Mouse (Mus musculus) MEL (cell line): ENCODE data around the gene Gm21969. TPM values are rescaled to one million over a fixed set of nuclear protein-coding genes. Genes with fewer than 3 reads are reported as not detected.

Experiments used
- DNase-seq: peaks from one replicate; pipeline ENCODE4 v3.0.0; 2011; ENCODE audit warnings: low read depth, low spot score
- H3K27ac ChIP-seq: 2 replicates; pipeline ENCODE4 v1.5.1; 2012; ENCODE audit warnings: low read depth, mild to moderate bottlenecking, control low read depth, low read length, moderate library complexity; ENCODE audit not compliant: control insufficient read depth
- H3K27me3 ChIP-seq, 2 experiments: fragments of 150-350 bp in 1 of 2; sonication (generic) in 1 of 2; 2 replicates each; pipeline ENCODE4 v1.6.1; 2012; ENCODE audit warnings: low read length in 2 of 2, mild to moderate bottlenecking in 2 of 2, improper control_type of control experiment in 1 of 2, moderate library complexity in 1 of 2; ENCODE audit not compliant: insufficient read depth in 2 of 2, control insufficient read depth in 1 of 2
- H3K36me3 ChIP-seq, 2 experiments: 2 replicates each; pipeline ENCODE4 v1.6.1; 2012 to 2014; ENCODE audit warnings: low read length in 2 of 2, improper control_type of control experiment in 1 of 2, inconsistent platforms in 1 of 2, mild to moderate bottlenecking in 1 of 2; ENCODE audit not compliant: insufficient read depth in 2 of 2, control insufficient read depth in 1 of 2
- H3K4me1 ChIP-seq, 2 experiments: fragments of 150-350 bp in 1 of 2; sonication (generic) in 1 of 2; 2 replicates each; pipeline ENCODE4 v1.6.1; 2012; ENCODE audit warnings: low read length in 2 of 2, improper control_type of control experiment in 1 of 2, mild to moderate bottlenecking in 1 of 2; ENCODE audit not compliant: insufficient read depth in 2 of 2, control insufficient read depth in 1 of 2
- H3K4me3 ChIP-seq, 2 experiments: fragments of 150-350 bp in 1 of 2; sonication (generic) in 1 of 2; 2 replicates each; pipeline ENCODE4 v1.5.1; 2012; ENCODE audit warnings: low read depth in 2 of 2, low read length in 2 of 2, mild to moderate bottlenecking in 2 of 2, moderate library complexity in 2 of 2, control low read depth in 1 of 2, improper control_type of control experiment in 1 of 2; ENCODE audit not compliant: control insufficient read depth in 1 of 2, insufficient read depth in 1 of 2
- H3K79me2 ChIP-seq: 2 replicates; pipeline ENCODE4 v1.6.1; 2012; ENCODE audit warnings: mild to moderate bottlenecking, low read length, moderate library complexity; ENCODE audit not compliant: control insufficient read depth, poor library complexity, insufficient read depth
- H3K9ac ChIP-seq: 2 replicates; pipeline ENCODE4 v1.6.1; 2012; ENCODE audit warnings: low read depth, mild to moderate bottlenecking, control low read depth, low read length, moderate library complexity; ENCODE audit not compliant: control insufficient read depth, poor library complexity, severe bottlenecking
- H3K9me3 ChIP-seq: fragments of 150-350 bp; sonication (generic); replicated peaks from 2 replicates; pipeline ENCODE4 v1.6.1; 2012; ENCODE audit warnings: mild to moderate bottlenecking, low read length, improper control_type of control experiment, moderate library complexity; ENCODE audit not compliant: insufficient read depth
- CHD1 ChIP-seq: IDR thresholded peaks from 2 replicates; pipeline ENCODE4 v1.6.1; 2012; ENCODE audit warnings: low read depth, mild to moderate bottlenecking, inconsistent platforms, low read length, improper control_type of control experiment
- GABPA ChIP-seq: IDR thresholded peaks from 2 replicates; pipeline ENCODE4 v1.6.1; 2012; ENCODE audit warnings: low read depth, mild to moderate bottlenecking, inconsistent platforms, low read length, improper control_type of control experiment, moderate library complexity
- JUND ChIP-seq: IDR thresholded peaks from 2 replicates; pipeline ENCODE4 v1.6.1; 2011; ENCODE audit warnings: low read depth, mild to moderate bottlenecking, improper control_type of control experiment, low read length
- MAX ChIP-seq: IDR thresholded peaks from 2 replicates; pipeline ENCODE4 v1.6.1; 2011; ENCODE audit warnings: low read length, improper control_type of control experiment
- MEF2A ChIP-seq: IDR thresholded peaks from 2 replicates; pipeline ENCODE4 v1.6.1; 2014; ENCODE audit warnings: low read depth, mild to moderate bottlenecking, inconsistent platforms, low read length, improper control_type of control experiment; ENCODE audit not compliant: poor library complexity, insufficient replicate concordance, severe bottlenecking; ENCODE audit errors: extremely low read depth
- MXI1 ChIP-seq: IDR thresholded peaks from 2 replicates; pipeline ENCODE4 v1.6.1; 2011; ENCODE audit warnings: mild to moderate bottlenecking, low read depth, low read length, improper control_type of control experiment
- POLR2A ChIP-seq, 2 experiments: IDR thresholded peaks; 2 replicates each; pipeline ENCODE4 v1.6.1; 2011 to 2012; ENCODE audit warnings: low read length in 2 of 2, mild to moderate bottlenecking in 2 of 2, control low read depth in 1 of 2, improper control_type of control experiment in 1 of 2, low read depth in 1 of 2, moderate library complexity in 1 of 2; ENCODE audit not compliant: control insufficient read depth in 1 of 2, insufficient read depth in 1 of 2, poor library complexity in 1 of 2
- POLR2AphosphoS2 ChIP-seq: IDR thresholded peaks from 2 replicates; pipeline ENCODE4 v1.6.1; 2011; ENCODE audit warnings: low read length, improper control_type of control experiment
- RAD21 ChIP-seq: IDR thresholded peaks from 2 replicates; pipeline ENCODE4 v1.6.1; 2011; ENCODE audit warnings: mild to moderate bottlenecking, low read depth, low read length, improper control_type of control experiment
- TCF12 ChIP-seq: IDR thresholded peaks from 2 replicates; pipeline ENCODE4 v1.6.1; 2014; ENCODE audit warnings: low read depth, mild to moderate bottlenecking, inconsistent platforms, low read length, improper control_type of control experiment, moderate library complexity
- UBTF ChIP-seq: IDR thresholded peaks from 2 replicates; pipeline ENCODE4 v1.6.1; 2012; ENCODE audit warnings: low read depth, mild to moderate bottlenecking, inconsistent platforms, low read length, improper control_type of control experiment, moderate library complexity, borderline replicate concordance; ENCODE audit not compliant: insufficient read depth
- USF2 ChIP-seq, 2 experiments: IDR thresholded peaks; 2 replicates each; pipeline ENCODE4 v1.6.1; 2011 to 2012; ENCODE audit warnings: improper control_type of control experiment in 2 of 2, low read length in 2 of 2, borderline replicate concordance in 1 of 2, inconsistent platforms in 1 of 2, low read depth in 1 of 2, mild to moderate bottlenecking in 1 of 2; ENCODE audit not compliant: insufficient read depth in 1 of 2
- ZC3H11A ChIP-seq: IDR thresholded peaks from 2 replicates; pipeline ENCODE4 v1.6.1; 2012; ENCODE audit warnings: low read depth, mild to moderate bottlenecking, inconsistent platforms, low read length, improper control_type of control experiment
- ZKSCAN1 ChIP-seq: IDR thresholded peaks from 2 replicates; pipeline ENCODE4 v1.6.1; 2012; ENCODE audit warnings: low read depth, mild to moderate bottlenecking, inconsistent platforms, low read length, improper control_type of control experiment, moderate library complexity
- ZNF384 ChIP-seq: IDR thresholded peaks from 2 replicates; pipeline ENCODE4 v1.6.1; 2012; ENCODE audit warnings: low read depth, mild to moderate bottlenecking, inconsistent platforms, low read length, improper control_type of control experiment
- polyA plus RNA-seq, 2 experiments: library from polyadenylated mRNA; stranded (reverse) in 1 of 2; unstranded in 1 of 2; fragments of >175 nt in 1 of 2; fragments of >200 nt in 1 of 2; gene quantifications; 2 replicates each; pipeline versions ENCODE4 v1.2.1 to v1.2.4; 2012; ENCODE audit warnings: low replicate concordance in 2 of 2, low read depth in 1 of 2; ENCODE audit not compliant: insufficient read length in 2 of 2, insufficient read depth in 1 of 2, missing spikeins in 1 of 2
- total RNA-seq: library from RNA; depleted of rRNA; stranded (reverse); fragments of 300-350 nt; gene quantifications from 2 replicates; pipeline ENCODE4 v1.2.3, GENCODE M21; 2012

Gm21969 gene
- total and polyA plus RNA-seq, 3 experiments, result 0.03 TPM; not detected in 2

DNA sequence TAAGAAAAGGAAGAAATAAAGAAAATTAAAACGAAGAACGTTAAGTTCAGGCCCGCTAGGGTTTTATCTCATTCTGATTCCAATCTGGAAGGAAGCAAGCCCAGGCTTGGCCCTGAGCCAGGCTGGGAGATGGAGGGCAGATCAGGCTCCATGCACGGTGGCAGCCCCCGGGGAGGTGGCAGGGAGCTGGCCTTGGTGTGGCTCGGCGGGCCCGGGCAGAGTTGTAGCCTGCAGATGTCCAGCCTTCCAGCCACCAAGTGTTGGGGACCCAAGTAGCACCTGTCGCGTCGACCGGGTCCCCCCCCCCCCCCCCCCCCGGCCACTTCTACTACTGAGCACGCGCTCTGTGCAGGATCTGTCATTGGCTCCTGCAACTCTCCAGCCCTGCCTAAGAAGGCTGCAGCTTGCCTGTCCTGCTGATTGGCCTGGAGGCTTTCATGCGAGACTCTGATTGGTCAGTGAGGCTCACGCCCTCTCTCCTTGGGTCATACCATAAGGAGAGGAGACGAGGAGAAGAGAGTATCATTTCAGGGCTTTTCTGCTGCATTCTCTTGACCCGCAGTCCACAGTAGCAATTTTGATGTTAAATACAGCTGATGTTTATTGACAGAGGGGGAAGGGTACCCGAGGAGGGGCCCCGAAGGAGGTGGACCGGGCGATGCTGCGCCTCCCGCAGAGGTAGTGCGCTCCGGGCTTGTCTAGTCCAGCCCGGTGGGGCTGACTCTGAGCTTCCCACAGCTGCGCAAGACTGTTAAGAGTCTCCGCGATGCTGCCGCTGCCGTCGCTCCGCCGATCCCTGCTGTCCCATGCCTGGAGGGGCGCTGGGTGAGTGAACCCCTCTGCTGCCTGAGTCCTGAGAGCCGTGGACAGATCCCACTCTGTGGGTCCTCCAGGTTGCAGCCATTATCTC lies 19.6 kb downstream of the Gm21969 start, which contains the start of gene Aldh4a1 (continued):
- TF ChIP-seq MXI1 (peak; percentile 47), ZKSCAN1 (no peak), JUND (no peak), POLR2AphosphoS2 (peak; percentile 64; the same call in 1 of the 2 replicates), TCF12 (peak; percentile 65)

DNA sequence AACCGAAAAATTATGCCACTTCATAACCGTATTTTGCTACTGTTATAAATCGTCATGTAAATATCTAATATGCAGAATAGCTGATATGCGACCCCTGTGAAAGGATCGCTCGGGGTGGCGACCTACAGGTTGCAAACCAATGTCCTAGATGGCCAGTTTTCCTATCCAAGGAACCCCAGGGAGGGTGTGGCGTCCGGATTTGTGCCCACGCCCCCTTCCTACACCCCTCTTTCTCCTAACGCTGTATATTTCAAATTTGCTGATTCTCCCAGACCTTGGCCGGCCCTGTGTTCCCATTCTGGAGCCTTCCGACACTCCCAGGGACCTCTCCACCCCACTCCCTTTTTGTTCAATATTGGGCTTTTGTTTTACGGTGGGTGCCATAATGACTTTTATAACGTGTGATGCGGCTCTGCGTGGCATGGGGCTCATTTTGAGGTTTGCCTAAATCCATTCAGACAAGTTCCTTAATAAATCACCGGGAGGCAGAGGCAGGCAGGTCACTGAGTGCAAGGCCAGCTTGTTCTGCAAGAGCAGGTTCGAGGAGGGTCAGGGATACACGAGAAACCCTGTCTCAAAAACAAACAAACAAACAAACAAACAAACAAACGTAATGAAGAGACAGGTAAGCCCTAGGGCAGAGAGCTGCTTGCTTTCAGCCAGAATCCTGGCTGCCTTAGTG lies 20.6 kb downstream of the Gm21969 start:
- H3K4me3 ChIP-seq, result peak overlapping the region; percentile 73 to 93
- H3K4me1 ChIP-seq, result peaks cover 2 to 8% of the 10 kb centered on the region in 2 experiments; a peak in 3 of 4 replicates
- peaks cover 0 to 5% of the 10 kb centered on the region in 2 experiments; a peak in 2 of 4 replicates for H3K36me3 ChIP-seq
- H3K27me3 ChIP-seq, result no peaks in the 10 kb centered on the region
- TF ChIP-seq CHD1 (no peak), ZC3H11A (no peak), GABPA (no peak), UBTF (no peak), ZNF384 (no peak), MEF2A (no peak), MXI1 (no peak), MAX (no peak), USF2 (IDR thresholded peaks at IDR 0.05; ENCODE audit: borderline replicate concordance in 1 of 2, insufficient read depth in 1 of 2, low read depth in 1 of 2, low read length in 2 of 2) (no peak), RAD21 (no peak), TCF12 (no peak), POLR2A (IDR thresholded peaks at IDR 0.05; ENCODE audit: control insufficient read depth in 1 of 2, insufficient read depth in 1 of 2, low read depth in 1 of 2, low read length in 2 of 2, poor library complexity in 1 of 2) (no peak)
- no peak for DNase-seq
- no peaks in the 10 kb centered on the region; the same call in 1 of the 2 replicates for H3K79me2 ChIP-seq
- H3K9ac ChIP-seq, result peak overlapping the region; percentile 79
- no peak overlapping the region for H3K27ac ChIP-seq
- no peaks in the 10 kb centered on the region for H3K9me3 ChIP-seq
